Mouse (Mus musculus): Measurements from ENCODE around the gene Serpinb2. TPM values are rescaled to one million over a fixed set of nuclear protein-coding genes. Genes with fewer than 3 reads are reported as not detected.
A peak's percentile ranks its signal among the peaks of the same experiment; 100 is the strongest.

Gene Serpinb2
- polyA plus RNA-seq, 1 experiment = not detected

GRCm38 (mm10) chr1:107533736-107534135 lies 22.5 kb downstream of the Serpinb2 start:
- no peak overlapping the region for H3K27ac ChIP-seq (replicated peaks; ENCODE audit: low read depth, low read length)
- no peak overlapping the region for H3K4me3 ChIP-seq (ENCODE audit: insufficient read depth, low read depth, low read length)
- no peaks in the 10 kb centered on the region for H3K4me1 ChIP-seq (ENCODE audit: control insufficient read depth, insufficient read depth, insufficient read length, low read length)

- Histone ChIP-seq H3K27ac (replicated peaks; ENCODE audit: low read depth, low read length) (no peak overlapping the region), H3K4me3 (ENCODE audit: insufficient read depth, low read depth, low read length) (no peak overlapping the region), H3K4me1 (ENCODE audit: control insufficient read depth, insufficient read depth, insufficient read length, low read length) (no peaks in the 10 kb centered on the region)
These were observed 26.2 kb downstream of the Serpinb2 start for GRCm38 (mm10) chr1:107537435-107537834.

GRCm38 (mm10) chr1:107559494-107559893 lies 48.3 kb downstream of the Serpinb2 start:
- H3K4me1 ChIP-seq (ENCODE audit: control insufficient read depth, insufficient read depth, insufficient read length, low read length) = no peaks in the 10 kb centered on the region
- H3K27ac ChIP-seq (replicated peaks; ENCODE audit: low read depth, low read length) = no peak overlapping the region
- H3K4me3 ChIP-seq (ENCODE audit: insufficient read depth, low read depth, low read length) = no peak overlapping the region

GRCm38 (mm10) chr1:107562110-107562509 lies 50.9 kb downstream of the Serpinb2 start:
- H3K27ac ChIP-seq (replicated peaks; ENCODE audit: low read depth, low read length) = no peak overlapping the region

GRCm38 (mm10) chr1:107565644-107566043 lies 54.4 kb downstream of the Serpinb2 start:
- Histone ChIP-seq H3K4me1 (ENCODE audit: control insufficient read depth, insufficient read depth, insufficient read length, low read length) (no peaks in the 10 kb centered on the region), H3K27ac (replicated peaks; ENCODE audit: low read depth, low read length) (no peak overlapping the region), H3K4me3 (ENCODE audit: insufficient read depth, low read depth, low read length) (no peak overlapping the region)

More at GRCm38 (mm10) chr1:107562110-107562509, 50.9 kb downstream of the Serpinb2 start:
- H3K4me3 ChIP-seq (ENCODE audit: insufficient read depth, low read depth, low read length) = no peak overlapping the region
- no peaks in the 10 kb centered on the region for H3K4me1 ChIP-seq (ENCODE audit: control insufficient read depth, insufficient read depth, insufficient read length, low read length)

- no peak overlapping the region for H3K4me3 ChIP-seq (ENCODE audit: insufficient read depth, low read depth, low read length)
- H3K4me1 ChIP-seq (ENCODE audit: control insufficient read depth, insufficient read depth, insufficient read length, low read length) = no peaks in the 10 kb centered on the region
- no peak overlapping the region for H3K27ac ChIP-seq (replicated peaks; ENCODE audit: low read depth, low read length)
These were observed 64.9 kb downstream of the Serpinb2 start for GRCm38 (mm10) chr1:107576094-107576493.

GRCm38 (mm10) chr1:107577514-107577913 lies 66.3 kb downstream of the Serpinb2 start:
- no peak overlapping the region for H3K4me3 ChIP-seq (ENCODE audit: insufficient read depth, low read depth, low read length)
- H3K27ac ChIP-seq (replicated peaks; ENCODE audit: low read depth, low read length) = no peak overlapping the region
- H3K4me1 ChIP-seq (ENCODE audit: control insufficient read depth, insufficient read depth, insufficient read length, low read length) = no peaks in the 10 kb centered on the region

- H3K4me3 ChIP-seq (ENCODE audit: insufficient read depth, low read depth, low read length) = no peak overlapping the region
- no peak overlapping the region for H3K27ac ChIP-seq (replicated peaks; ENCODE audit: low read depth, low read length)
- no peaks in the 10 kb centered on the region for H3K4me1 ChIP-seq (ENCODE audit: control insufficient read depth, insufficient read depth, insufficient read length, low read length)
These were observed 70.0 kb downstream of the Serpinb2 start for GRCm38 (mm10) chr1:107581220-107581619.

GRCm38 (mm10) chr1:107582900-107583299 lies 71.7 kb downstream of the Serpinb2 start:
- H3K4me3 ChIP-seq (ENCODE audit: insufficient read depth, low read depth, low read length) = no peak overlapping the region
- H3K4me1 ChIP-seq (ENCODE audit: control insufficient read depth, insufficient read depth, insufficient read length, low read length) = no peaks in the 10 kb centered on the region
- H3K27ac ChIP-seq (replicated peaks; ENCODE audit: low read depth, low read length) = peak overlapping the region; percentile 31; the same call in 1 of the 2 replicates

GRCm38 (mm10) chr1:107583958-107584376 lies 72.7 kb downstream of the Serpinb2 start:
- Histone ChIP-seq H3K4me3 (ENCODE audit: insufficient read depth, low read depth, low read length) (no peak overlapping the region), H3K27ac (replicated peaks; ENCODE audit: low read depth, low read length) (no peak overlapping the region; the same call in 1 of the 2 replicates), H3K4me1 (ENCODE audit: control insufficient read depth, insufficient read depth, insufficient read length, low read length) (no peaks in the 10 kb centered on the region)

GRCm38 (mm10) chr1:107584932-107585331 lies 73.7 kb downstream of the Serpinb2 start:
- H3K27ac ChIP-seq (replicated peaks; ENCODE audit: low read depth, low read length) = no peak overlapping the region
- no peak overlapping the region for H3K4me3 ChIP-seq (ENCODE audit: insufficient read depth, low read depth, low read length)
- H3K4me1 ChIP-seq (ENCODE audit: control insufficient read depth, insufficient read depth, insufficient read length, low read length) = no peaks in the 10 kb centered on the region

Other genes starting within 250 kb of the Serpinb2 start
- not detected in 2 replicates for gene Serpinb3b, start 233.1 kb upstream of the Serpinb2 start, polyA plus RNA-seq (2012; ENCODE audit: insufficient read depth, insufficient read length, missing spikeins)
- not detected in 2 replicates for gene Serpinb3c, start 233.1 kb upstream of the Serpinb2 start, polyA plus RNA-seq (2012; ENCODE audit: insufficient read depth, insufficient read length, missing spikeins)
- gene Serpinb11, start 150.2 kb upstream of the Serpinb2 start, polyA plus RNA-seq (2012; ENCODE audit: insufficient read depth, insufficient read length, missing spikeins) = not detected in 2 replicates
- gene Serpinb7, start 111.8 kb upstream of the Serpinb2 start, polyA plus RNA-seq (2012; ENCODE audit: insufficient read depth, insufficient read length, missing spikeins) = not detected in 2 replicates
- gene Serpinb8, start 78.6 kb downstream of the Serpinb2 start, polyA plus RNA-seq (2012; ENCODE audit: insufficient read depth, insufficient read length, missing spikeins) = 2.3 and 2.7 TPM in 2 replicates

All from brown adipose tissue, adult 24 weeks (tissue).